Mouse (Mus musculus) heart, adult 2 months (tissue): ENCODE measurements at regions not wholly inside any gene's neighbourhood (a gene's known extent, or its start where the extent isn't known, plus 50 kb on each side); places are given as distances from the start of the nearest gene placed in this dataset.
A peak's percentile ranks its signal among the peaks of the same experiment; 100 is the strongest.

Experiments used
- DNase-seq, 2 experiments: peaks; one replicate each; pipeline ENCODE4 v3.0.0; 2021
- H3K27ac ChIP-seq: fragments of 200-600 bp; 2 replicates; pipeline ENCODE4 v1.8.1; 2022
- H3K27me3 ChIP-seq: fragments of 200-500 bp; 2 replicates; pipeline ENCODE4 v1.6.1; 2012; ENCODE audit warnings: mild to moderate bottlenecking, low read length, inconsistent platforms, mixed read lengths; ENCODE audit not compliant: control insufficient read depth, insufficient read depth
- H3K36me3 ChIP-seq: fragments of 200-500 bp; 2 replicates; pipeline ENCODE4 v1.6.1; 2012; ENCODE audit warnings: low read length, inconsistent platforms; ENCODE audit not compliant: control insufficient read depth, insufficient read depth
- H3K4me1 ChIP-seq: fragments of 200-500 bp; 2 replicates; pipeline ENCODE4 v1.6.1; 2011; ENCODE audit warnings: low read length; ENCODE audit not compliant: control insufficient read depth, insufficient read depth
- H3K4me3 ChIP-seq: fragments of 200-600 bp; 2 replicates; pipeline ENCODE4 v1.8.1; 2022
- H3K79me2 ChIP-seq: fragments of 200-500 bp; replicated peaks from 2 replicates; pipeline ENCODE4 v1.6.1; 2012; ENCODE audit warnings: mild to moderate bottlenecking, inconsistent platforms, low read length, moderate library complexity, mixed read lengths; ENCODE audit not compliant: control insufficient read depth, insufficient read depth
- H3K9ac ChIP-seq: fragments of 200-500 bp; 2 replicates; pipeline ENCODE4 v1.6.1; 2012; ENCODE audit warnings: low read depth, mild to moderate bottlenecking, control low read depth, inconsistent platforms, low read length, mixed read lengths
- CTCF ChIP-seq: fragments of 200-600 bp; IDR thresholded peaks from 2 replicates; pipeline ENCODE4 v1.8.1; 2022; ENCODE audit warnings: antibody characterized with exemption, mild to moderate bottlenecking, moderate library complexity
- EP300 ChIP-seq: fragments of 200-500 bp; IDR thresholded peaks from 2 replicates; pipeline ENCODE4 v1.6.1; 2011; ENCODE audit warnings: low read depth, low read length, control low read depth; ENCODE audit not compliant: insufficient read depth
- POLR2A ChIP-seq: fragments of 200-500 bp; IDR thresholded peaks from 2 replicates; pipeline ENCODE4 v1.6.1; 2011; ENCODE audit warnings: mild to moderate bottlenecking, low read depth, low read length, control low read depth; ENCODE audit not compliant: insufficient read depth
- WGBS: fragments of 180-500 bp; shearing (Covaris S2); methylation state at CpG from one replicate; pipeline ENCODE4 v1.1.7; 2018; 5-methylcytosine and 5-hydroxymethylcytosine counted together
- intact Hi-C: fragments of 180-260 bp; cut with DNase I; formaldehyde crosslinking; loops from one replicate; pipeline ENCODE4 v1.15.1; 2025

- Histone ChIP-seq H3K79me2 (no peaks in the 10 kb centered on the region), H3K4me1 (no peaks in the 10 kb centered on the region), H3K27me3 (no peaks in the 10 kb centered on the region), H3K4me3 (no peak overlapping the region), H3K9ac (no peak overlapping the region), H3K27ac (0 out of 2 replicates have a peak overlapping the region, but pooled peaks have one; percentile 0), H3K36me3 (no peaks in the 10 kb centered on the region)
- no peak for TF ChIP-seq EP300
- TF ChIP-seq POLR2A: no peak
- TF ChIP-seq CTCF: no peak
- no peak for DNase-seq
- intact Hi-C loops: no loop called here
- 25% methylated on average over 4 of the region's 4 CpGs for WGBS
Observed at GRCm38 (mm10) chr3:66646251-66646650, 334.9 kb upstream of the Rsrc1 start.

DNA sequence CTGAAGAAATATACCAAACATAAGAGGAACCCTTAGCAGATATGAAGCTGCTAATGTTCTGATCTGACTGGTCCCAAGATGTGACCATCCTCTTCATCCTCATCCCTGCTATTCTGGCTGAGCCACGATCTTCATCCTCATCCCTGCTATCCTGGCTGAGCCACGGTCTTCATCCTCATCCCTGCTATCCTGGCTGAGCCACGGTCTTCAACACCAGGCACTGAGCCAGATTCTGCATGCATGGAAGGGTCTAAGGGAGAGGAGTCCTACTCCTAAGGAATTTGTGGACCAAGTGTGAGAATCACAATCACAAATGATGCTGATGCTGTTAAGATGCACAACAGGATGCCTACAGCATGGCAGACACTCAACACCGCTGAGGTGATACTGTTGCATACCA is 331.9 kb upstream of the Rsrc1 start:
- no peak overlapping the region for H3K9ac ChIP-seq
- no peak overlapping the region for H3K4me3 ChIP-seq
- 80% methylated on average over 4 of the region's 4 CpGs for WGBS
- no peaks in the 10 kb centered on the region for H3K79me2 ChIP-seq
- intact Hi-C loops: no loop called here
- DNase-seq: no peak
- TF ChIP-seq CTCF (no peak), POLR2A (no peak), EP300 (no peak)
- no peaks in the 10 kb centered on the region for H3K4me1 ChIP-seq
- H3K36me3 ChIP-seq: no peaks in the 10 kb centered on the region
- no peak overlapping the region for H3K27ac ChIP-seq
- H3K27me3 ChIP-seq: no peaks in the 10 kb centered on the region

DNA sequence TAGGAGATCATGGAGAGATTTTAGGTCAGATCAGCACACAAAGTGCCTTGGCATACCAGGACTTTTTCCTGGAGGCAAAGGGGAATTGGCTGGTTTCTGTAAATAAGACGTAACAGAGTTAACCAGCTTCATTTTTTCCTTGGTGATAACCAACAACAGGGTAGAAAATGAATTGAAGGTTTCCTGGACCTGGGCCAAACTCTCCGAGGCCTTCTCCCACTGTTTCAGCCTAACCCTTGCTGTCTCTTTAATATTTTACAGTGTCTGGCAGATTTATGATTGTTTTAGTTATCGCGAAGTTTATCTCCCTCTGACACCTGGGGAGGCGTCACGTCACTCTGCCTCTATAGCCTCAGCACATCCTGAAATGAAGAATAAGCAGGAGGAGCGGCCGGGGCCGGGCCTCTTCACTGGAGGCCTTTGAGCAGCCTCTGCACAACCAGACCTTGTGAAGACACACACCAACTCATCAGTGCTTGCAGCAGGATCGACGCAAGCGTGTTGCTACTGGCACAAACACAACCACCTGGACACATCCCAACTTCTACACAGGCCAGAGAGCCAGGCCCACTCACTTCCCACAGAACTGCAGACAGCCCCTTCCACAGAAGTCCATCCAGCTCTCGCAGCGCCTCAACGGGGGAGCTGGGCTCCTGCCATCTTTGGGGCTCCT is 331.0 kb upstream of the Rsrc1 start:
- peak; percentile 4 to 19 for DNase-seq
- Histone ChIP-seq H3K27ac (no peak overlapping the region), H3K4me3 (no peak overlapping the region), H3K36me3 (no peaks in the 10 kb centered on the region), H3K4me1 (no peaks in the 10 kb centered on the region), H3K79me2 (no peaks in the 10 kb centered on the region), H3K27me3 (no peaks in the 10 kb centered on the region), H3K9ac (no peak overlapping the region)
- 58% methylated on average over 15 of the region's 15 CpGs for WGBS
- TF ChIP-seq EP300 (no peak), CTCF (no peak), POLR2A (no peak)
- intact Hi-C loops: no loop called here

DNA sequence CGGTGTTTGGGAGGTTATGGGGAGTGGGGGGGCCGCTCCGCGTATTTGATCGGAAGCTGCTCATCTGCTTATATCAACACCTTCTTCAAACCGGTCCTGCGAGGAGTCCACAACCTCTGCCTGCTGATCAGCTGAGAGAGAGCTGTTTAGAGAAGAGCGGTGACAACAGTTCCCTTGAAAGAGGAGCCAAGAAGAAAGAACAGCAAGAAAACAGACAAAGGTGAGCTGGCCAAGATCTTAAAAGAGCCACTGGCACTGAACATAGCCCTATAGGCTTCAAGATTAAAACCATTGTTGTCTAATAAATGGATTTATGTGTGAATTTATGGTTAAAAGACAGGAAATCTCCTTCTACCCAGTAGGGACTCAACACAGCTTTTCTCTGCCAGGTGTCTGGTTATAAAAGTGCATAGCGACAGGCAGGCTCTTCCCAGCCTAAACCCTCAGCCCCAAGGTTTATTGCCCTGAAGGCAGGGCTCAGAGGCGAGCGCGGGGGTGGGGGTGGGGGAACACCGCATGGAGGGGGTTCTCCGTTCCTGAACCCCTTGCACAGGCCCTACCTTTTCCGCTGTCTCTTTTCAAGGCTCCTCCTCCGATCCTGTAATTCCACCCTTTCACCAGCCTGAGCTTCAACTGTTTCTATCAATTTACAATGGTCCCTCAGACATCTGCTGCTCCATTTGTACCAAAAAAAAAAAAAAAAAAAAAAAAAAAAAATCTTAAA is 330.3 kb upstream of the Rsrc1 start:
- Histone ChIP-seq H3K4me3 (no peak overlapping the region), H3K36me3 (no peaks in the 10 kb centered on the region), H3K27me3 (no peaks in the 10 kb centered on the region), H3K27ac (no peak overlapping the region), H3K9ac (no peak overlapping the region), H3K4me1 (no peaks in the 10 kb centered on the region), H3K79me2 (no peaks in the 10 kb centered on the region)
- WGBS: 74% methylated on average over 16 of the region's 16 CpGs
- no peak for TF ChIP-seq EP300
- intact Hi-C loops: no loop called here
- DNase-seq: no peak

DNA sequence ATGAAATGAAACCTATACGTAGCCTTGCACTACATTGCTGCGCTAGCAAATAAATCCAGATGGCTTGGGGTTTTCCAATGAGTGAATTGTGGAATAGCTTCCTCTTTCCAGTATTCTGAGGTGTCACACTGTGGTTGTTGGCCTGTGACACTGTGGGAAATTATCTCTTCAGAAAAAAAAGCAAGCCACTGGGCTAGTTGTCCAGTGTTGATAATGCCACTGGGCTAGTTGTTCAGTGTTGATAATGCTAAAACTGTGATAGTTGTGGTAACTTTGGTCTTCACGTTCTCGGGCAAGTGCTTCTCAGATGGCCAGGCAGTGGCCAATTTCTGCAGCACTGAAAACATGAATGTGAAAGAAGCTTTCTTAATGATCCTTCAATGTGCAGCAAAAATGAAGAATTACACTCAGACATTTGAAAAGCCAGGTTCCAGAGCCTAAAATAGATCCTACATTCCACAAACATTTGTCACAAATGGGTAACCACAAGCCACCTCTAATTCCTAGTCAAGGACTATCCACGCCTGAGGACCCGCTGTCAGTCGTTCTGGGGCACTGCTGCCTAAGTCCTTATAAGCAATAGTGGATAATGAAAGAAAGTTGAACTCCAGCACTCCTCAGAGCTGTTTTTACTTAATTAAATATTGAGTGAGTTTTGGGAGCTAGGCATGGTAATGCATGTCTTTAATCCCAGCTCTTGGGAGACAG is 328.9 kb upstream of the Rsrc1 start:
- H3K36me3 ChIP-seq: no peaks in the 10 kb centered on the region
- no peak overlapping the region for H3K9ac ChIP-seq
- WGBS: 84% methylated on average over 7 of the region's 7 CpGs
- no peaks in the 10 kb centered on the region for H3K79me2 ChIP-seq
- no peaks in the 10 kb centered on the region for H3K4me1 ChIP-seq
- TF ChIP-seq EP300 (no peak), POLR2A (no peak), CTCF (no peak)
- no peak overlapping the region for H3K4me3 ChIP-seq
- no peaks in the 10 kb centered on the region for H3K27me3 ChIP-seq
- no peak overlapping the region for H3K27ac ChIP-seq
- intact Hi-C loops: no loop called here
- DNase-seq: no peak

DNA sequence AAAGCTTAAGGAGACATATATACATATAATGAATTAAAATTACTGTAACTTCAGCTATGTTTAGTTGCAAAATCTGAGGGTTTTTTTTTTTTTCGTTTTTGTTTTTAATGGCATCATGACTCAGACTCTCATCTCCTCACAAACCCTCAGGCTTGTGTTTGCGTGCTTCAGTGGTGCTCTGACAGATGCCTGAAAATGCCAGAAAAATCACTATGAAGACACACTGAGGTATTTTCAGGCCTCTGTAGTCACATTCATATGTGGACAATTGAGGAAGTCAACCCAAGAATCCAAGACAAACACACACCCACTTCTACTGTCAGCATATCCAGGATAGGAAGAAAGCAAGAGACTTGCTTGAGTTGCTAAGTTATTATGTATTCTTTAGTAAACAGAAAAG is 327.2 kb upstream of the Rsrc1 start:
- Histone ChIP-seq H3K4me3 (no peak overlapping the region), H3K9ac (no peak overlapping the region), H3K4me1 (no peaks in the 10 kb centered on the region), H3K79me2 (no peaks in the 10 kb centered on the region), H3K36me3 (no peaks in the 10 kb centered on the region), H3K27me3 (no peaks in the 10 kb centered on the region), H3K27ac (no peak overlapping the region)
- whole genome bisulfite sequencing: 79% methylated on average over 2 of the region's 2 CpGs
- TF ChIP-seq POLR2A: no peak
- TF ChIP-seq EP300: no peak
- no peak for TF ChIP-seq CTCF
- DNase-seq: no peak
- intact Hi-C loops: no loop called here
